Mouse (Mus musculus) bone marrow, adult 2 months (tissue): ENCODE measurements around the gene Ccsap. TPM values are rescaled to one million over a fixed set of nuclear protein-coding genes. Genes with fewer than 3 reads are reported as not detected.
A peak's percentile ranks its signal among the peaks of the same experiment; 100 is the strongest.
"Not testable (repeated sequence)": the region's sequence is repeated elsewhere in the genome, so short reads cannot be mapped to it uniquely, and the experiment has no call there.

Source experiments
- H3K27ac ChIP-seq: fragments of 200-500 bp; 2 replicates; pipeline ENCODE4 v1.5.1; 2012; ENCODE audit warnings: low read depth, mild to moderate bottlenecking, control low read depth, inconsistent platforms, low read length; ENCODE audit not compliant: control insufficient read depth, poor library complexity, insufficient read depth
- H3K4me1 ChIP-seq: fragments of 200-500 bp; 2 replicates; pipeline ENCODE4 v1.6.1; 2011; ENCODE audit warnings: low read length; ENCODE audit not compliant: control insufficient read depth, insufficient read depth
- H3K4me3 ChIP-seq: fragments of 200-500 bp; replicated peaks from 2 replicates; pipeline ENCODE3; 2011; ENCODE audit warnings: mild to moderate bottlenecking, low read depth, low read length, control low read depth; ENCODE audit not compliant: control insufficient read depth
- CTCF ChIP-seq: fragments of 200-500 bp; IDR thresholded peaks from 2 replicates; pipeline ENCODE4 v1.5.1; 2011; ENCODE audit warnings: low read length, control low read depth; ENCODE audit not compliant: control insufficient read depth, insufficient read depth
- POLR2A ChIP-seq: fragments of 200-500 bp; IDR thresholded peaks from 2 replicates; pipeline ENCODE4 v1.6.1; 2011; ENCODE audit warnings: low read depth, mild to moderate bottlenecking, control low read depth, low read length, borderline replicate concordance; ENCODE audit not compliant: control insufficient read depth
- WGBS: fragments of 180-500 bp; shearing (Covaris S2); methylation state at CpG from one replicate; pipeline ENCODE4 v1.1.7; 2018; 5-methylcytosine and 5-hydroxymethylcytosine counted together
- polyA plus RNA-seq: library from polyadenylated mRNA; stranded (reverse); fragments of >200 nt; gene quantifications from 2 replicates; pipeline ENCODE4 v1.2.4, GENCODE M21; 2011; ENCODE audit warnings: low replicate concordance; ENCODE audit not compliant: missing spikeins, insufficient read depth, insufficient read length

The Ccsap gene
- polyA plus RNA-seq, 1 experiment, result 2.5 TPM

DNA sequence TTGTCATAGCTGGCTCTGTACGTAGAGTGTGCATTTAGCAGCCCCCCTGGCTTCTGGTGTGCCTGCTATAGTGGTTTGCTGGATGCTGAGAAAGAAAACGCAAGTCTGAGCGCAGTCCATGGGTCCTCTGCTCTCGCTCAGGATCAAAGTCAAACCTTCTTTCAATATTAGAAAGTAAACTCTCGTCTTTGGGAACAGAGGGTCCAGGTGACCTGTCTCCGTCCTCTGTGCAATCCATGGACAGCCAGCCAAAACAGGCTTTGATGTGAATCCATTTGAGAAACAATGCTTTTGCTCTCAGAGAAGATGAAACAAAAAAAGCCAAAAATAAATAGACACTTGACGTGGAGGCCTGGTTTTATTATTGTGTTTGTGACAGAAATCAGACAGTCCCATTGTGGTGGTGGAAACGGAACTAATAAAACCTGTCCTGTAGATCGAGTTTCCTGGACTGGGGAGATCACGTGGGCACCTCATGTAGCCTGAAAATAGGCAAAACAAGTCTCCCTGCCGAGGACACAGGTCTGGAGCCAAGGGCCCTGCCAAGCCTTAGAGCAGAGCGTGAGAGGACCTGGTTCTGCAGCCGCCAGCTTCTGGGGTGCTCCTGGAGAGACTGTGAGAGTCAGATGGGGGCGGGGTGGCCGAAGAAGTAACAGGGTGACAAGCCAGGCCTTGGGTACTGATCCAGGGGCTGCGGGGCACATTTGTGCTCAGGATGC, 46.7 kb downstream of the Ccsap start:
- Histone ChIP-seq H3K4me3 (no peak overlapping the region), H3K27ac (no peak overlapping the region), H3K4me1 (0 out of 2 replicates have a peak, but pooled peaks cover 1% of the 10 kb centered on the region)
- TF ChIP-seq CTCF, result no peak
- no peak for TF ChIP-seq POLR2A
- WGBS, result 64% methylated on average over 16 of the region's 16 CpGs

- 0 out of 2 replicates have a peak, but pooled peaks cover 1% of the 10 kb centered on the region for H3K4me1 ChIP-seq
- TF ChIP-seq POLR2A (no peak), CTCF (no peak)
Measured at GRCm38 (mm10) chr8:123812227-123812626, 47.8 kb downstream of the Ccsap start.

DNA sequence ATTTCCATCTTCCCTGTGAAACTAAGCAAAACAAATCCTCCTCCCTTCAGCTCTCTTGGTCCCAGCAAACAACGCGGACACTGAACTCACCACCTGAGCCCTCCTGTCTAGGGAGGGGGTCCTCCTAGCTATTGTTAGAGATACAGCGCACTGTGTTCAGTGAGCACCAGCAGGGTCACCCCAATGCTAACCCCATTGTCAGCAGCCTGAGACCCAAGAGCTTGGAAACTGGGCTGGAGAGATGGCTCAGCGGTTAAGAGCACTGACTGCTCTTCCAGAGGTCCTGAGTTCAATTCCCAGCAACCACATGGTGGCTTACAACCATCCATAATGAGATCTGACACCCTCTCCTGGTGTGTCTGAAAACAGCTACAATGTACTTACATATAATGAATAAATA, 50.7 kb downstream of the Ccsap start:
- H3K27ac ChIP-seq, H3K4me1 ChIP-seq, H3K4me3 ChIP-seq: not testable (repeated sequence)
- 96% methylated on average over 4 of the region's 4 CpGs for WGBS

More at GRCm38 (mm10) chr8:123812227-123812626, 47.8 kb downstream of the Ccsap start:
- Histone ChIP-seq H3K4me3 (no peak overlapping the region), H3K27ac (no peak overlapping the region)
- WGBS, result 79% methylated on average over 5 of the region's 5 CpGs

DNA sequence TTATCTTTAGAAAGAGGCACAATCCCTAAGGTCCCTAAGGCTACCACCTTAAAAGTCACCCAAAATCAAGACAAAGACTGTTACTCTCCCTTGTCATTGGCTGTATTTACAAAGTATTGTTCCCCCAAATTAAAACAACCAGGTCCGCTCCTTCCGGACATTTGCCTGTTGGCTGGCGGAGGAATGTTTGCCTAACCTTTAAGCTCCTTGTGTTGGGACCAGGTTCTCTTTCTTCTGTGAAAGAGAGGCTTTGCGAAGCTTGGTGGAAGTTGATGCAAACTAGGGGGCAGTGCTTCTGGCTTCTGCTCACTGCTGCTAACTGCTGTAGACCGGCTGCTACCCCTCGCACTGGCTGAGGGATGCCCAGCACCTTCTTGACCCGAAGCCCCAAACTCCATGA, 51.3 kb downstream of the Ccsap start:
- H3K4me3 ChIP-seq, result no peak overlapping the region
- H3K4me1 ChIP-seq, result peaks cover 1% of the 10 kb centered on the region; the same call in 1 of the 2 replicates
- TF ChIP-seq CTCF, result no peak
- TF ChIP-seq POLR2A, result no peak
- 81% methylated on average over 7 of the region's 7 CpGs for WGBS
- no peak overlapping the region for H3K27ac ChIP-seq

DNA sequence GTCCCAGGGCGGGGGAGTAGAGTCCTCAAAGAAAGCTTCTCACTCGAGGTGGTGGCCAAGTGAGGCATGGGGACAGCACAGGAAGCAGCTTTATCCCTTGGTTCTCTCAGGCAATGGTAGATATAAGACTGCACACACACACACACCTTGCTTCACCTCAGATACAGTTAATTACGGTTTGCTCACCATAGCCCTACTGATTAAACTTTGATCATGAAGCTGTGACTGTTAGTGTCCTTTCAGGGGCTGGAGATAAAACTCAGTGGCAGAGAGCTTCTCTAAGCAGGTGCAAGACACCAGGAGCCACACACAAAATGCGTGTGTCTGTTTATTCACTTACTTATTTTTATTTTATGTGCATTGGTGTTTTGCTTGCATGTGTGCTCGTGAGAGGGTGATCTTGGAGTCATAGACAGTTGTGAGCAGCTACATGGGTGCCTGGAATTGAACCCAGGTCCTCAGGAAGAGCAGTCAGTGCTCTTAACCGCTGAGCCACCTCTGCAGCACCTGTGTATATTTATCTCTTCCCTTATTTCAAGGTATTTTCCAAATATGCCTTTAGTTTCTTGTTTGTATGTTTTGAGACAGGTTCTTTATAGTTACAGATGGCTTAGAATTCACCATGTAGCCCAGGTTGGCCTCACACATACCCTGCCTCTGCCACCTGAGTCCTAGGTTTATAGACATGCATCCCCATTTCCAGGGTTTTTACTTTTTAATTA, 52.0 kb downstream of the Ccsap start:
- Histone ChIP-seq H3K4me1 (peaks cover 1% of the 10 kb centered on the region; the same call in 1 of the 2 replicates), H3K4me3 (no peak overlapping the region), H3K27ac (no peak overlapping the region)
- 55% methylated on average over 6 of the region's 6 CpGs for WGBS
- no peak for TF ChIP-seq POLR2A
- no peak for TF ChIP-seq CTCF

GRCm38 (mm10) chr8:123807024-123807431, 53.0 kb downstream of the Ccsap start:
- 0 out of 2 replicates have a peak overlapping the region, but pooled peaks have one; percentile 30 for H3K27ac ChIP-seq
- H3K4me3 ChIP-seq, result peak overlapping the region; percentile 1
- no peak for TF ChIP-seq CTCF
- no peak for TF ChIP-seq POLR2A
- H3K4me1 ChIP-seq, result peaks cover 1% of the 10 kb centered on the region; the same call in 1 of the 2 replicates
- WGBS, result 2% methylated on average over 14 of the region's 14 CpGs

- 8% methylated on average over 12 of the region's 12 CpGs for WGBS
- H3K27ac ChIP-seq, result no peak overlapping the region
- peak overlapping the region; percentile 79 for H3K4me3 ChIP-seq
- TF ChIP-seq CTCF (no peak), POLR2A (no peak)
- H3K4me1 ChIP-seq, result peaks cover 1% of the 10 kb centered on the region; the same call in 1 of the 2 replicates
Measured at GRCm38 (mm10) chr8:123806374-123806935, 53.6 kb downstream of the Ccsap start.

DNA sequence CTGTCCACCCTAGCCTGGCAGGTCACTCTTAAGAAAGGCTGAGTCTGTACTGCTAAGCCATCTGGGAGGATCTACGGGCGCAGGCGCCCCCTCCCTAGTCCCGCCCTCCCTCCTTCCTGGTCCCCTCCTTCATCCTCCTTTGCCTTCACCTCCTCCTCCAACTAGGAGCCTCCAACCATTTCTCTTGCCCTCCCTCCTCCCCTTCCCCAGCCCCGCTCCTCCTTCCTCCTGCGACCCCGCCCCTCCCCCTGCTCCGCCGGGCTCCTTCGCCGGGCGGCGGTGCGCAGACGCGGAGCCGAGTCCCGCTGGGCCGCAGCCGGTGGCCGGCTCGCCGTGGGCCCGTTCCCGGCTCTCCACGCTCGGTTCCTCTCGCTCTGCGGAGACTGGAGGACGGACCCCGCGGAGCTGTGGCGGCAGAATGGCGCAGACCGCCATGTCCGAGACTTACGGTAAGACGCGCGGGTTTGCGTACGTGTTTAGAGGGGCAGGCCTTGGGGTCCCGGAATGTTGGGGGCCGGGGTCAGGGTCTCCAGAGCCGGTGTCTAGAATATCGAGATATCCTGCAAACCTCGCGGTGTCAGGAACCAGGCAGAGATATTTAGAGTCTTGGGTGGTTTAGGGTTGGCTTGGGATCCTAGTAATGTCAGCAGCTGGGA, 54.2 kb downstream of the Ccsap start, which contains the start of gene Rab4a:
TSS of gene Rab4a (plus strand) at position 268 of the 656 bp plus-strand sequence.
- Histone ChIP-seq H3K4me3 (peak within 1 kb of the TSS; percentile 79), H3K27ac (peak within 1 kb of the TSS; percentile 39; the same call in 1 of the 2 replicates), H3K4me1 (no peaks in the 10 kb centered on the region; the same call in 1 of the 2 replicates)
- 2% methylated on average over 47 of the region's 48 CpGs for WGBS
- TF ChIP-seq CTCF (no peak), POLR2A (no peak)
